Mouse (Mus musculus): ENCODE data around the gene Ankrd10. TPM values are rescaled to one million over a fixed set of nuclear protein-coding genes. Genes with fewer than 3 reads are reported as not detected.

Gene Ankrd10
- polyA plus RNA-seq, 1 experiment: 211 TPM

DNA sequence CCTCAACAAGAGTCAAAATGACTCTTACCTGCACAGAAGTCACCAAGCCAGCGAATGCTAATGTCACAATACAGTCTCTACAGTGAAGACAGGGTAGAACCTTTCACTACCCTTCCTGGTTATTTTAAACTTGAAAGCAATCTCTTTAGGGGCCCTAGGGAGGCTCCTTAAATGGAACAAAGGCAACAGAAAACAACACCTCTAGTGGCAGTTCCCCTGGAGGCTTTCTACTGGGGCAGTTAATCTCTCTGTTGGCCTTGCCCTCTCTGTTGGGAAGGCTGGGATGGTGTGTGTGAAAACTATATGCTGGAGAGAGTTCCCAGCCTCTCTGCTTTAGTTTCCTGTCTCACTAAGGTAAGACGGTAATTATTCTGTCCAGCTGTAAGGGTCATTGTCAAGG lies 5.0 kb upstream of the Ankrd10 start:
- Histone ChIP-seq H3K4me3 (ENCODE audit: control insufficient read depth, insufficient read depth, low read length) (no peak overlapping the region), H3K27me3 (ENCODE audit: control insufficient read depth, insufficient read depth, low read length) (no peaks in the 10 kb centered on the region), H3K36me3 (ENCODE audit: control insufficient read depth, insufficient read depth, low read length) (no peaks in the 10 kb centered on the region), H3K4me1 (replicated peaks; ENCODE audit: control insufficient read depth, insufficient read depth, low read length) (0 out of 2 replicates have a peak, but pooled peaks cover 6% of the 10 kb centered on the region), H3K27ac (ENCODE audit: control insufficient read depth, insufficient read depth, low read length) (no peak overlapping the region)
- DNase-seq: no peak
- 99% methylated on average over 2 of the region's 2 CpGs for WGBS
- TF ChIP-seq CTCF (IDR thresholded peaks at IDR 0.05; ENCODE audit: borderline replicate concordance, control insufficient read depth, extremely low read depth, insufficient read depth, low read length, poor library complexity): no peak
- TF ChIP-seq POLR2A (IDR thresholded peaks at IDR 0.05; ENCODE audit: control insufficient read depth, extremely low read depth, insufficient read depth, low read length, poor library complexity): no peak

DNA sequence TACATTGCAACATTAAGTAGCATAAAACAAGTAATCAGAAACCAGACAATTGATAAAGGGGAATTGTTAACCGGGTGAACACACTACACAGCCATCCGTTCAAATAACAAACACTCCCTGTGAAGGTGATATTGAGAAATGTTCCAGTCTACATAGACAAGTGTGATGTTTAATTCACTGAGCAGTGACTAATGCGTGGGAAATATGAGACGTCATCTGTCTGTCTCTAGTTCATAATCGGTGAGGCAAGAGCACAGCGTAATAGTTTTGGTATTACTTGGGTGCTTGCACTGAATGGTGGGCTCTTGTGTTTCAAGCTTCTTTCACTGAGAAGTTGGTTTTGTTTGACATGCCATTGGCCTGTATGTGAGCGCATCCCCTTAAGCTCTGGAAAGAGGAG lies 2.0 kb upstream of the Ankrd10 start:
- DNase-seq: no peak
- no peak overlapping the region for H3K4me3 ChIP-seq (ENCODE audit: control insufficient read depth, insufficient read depth, low read length)
- TF ChIP-seq POLR2A (IDR thresholded peaks at IDR 0.05; ENCODE audit: control insufficient read depth, extremely low read depth, insufficient read depth, low read length, poor library complexity) (no peak), CTCF (IDR thresholded peaks at IDR 0.05; ENCODE audit: borderline replicate concordance, control insufficient read depth, extremely low read depth, insufficient read depth, low read length, poor library complexity) (no peak)
- H3K36me3 ChIP-seq (ENCODE audit: control insufficient read depth, insufficient read depth, low read length): peaks cover 3% of the 10 kb centered on the region; the same call in 1 of the 2 replicates
- H3K4me1 ChIP-seq (replicated peaks; ENCODE audit: control insufficient read depth, insufficient read depth, low read length): peaks cover 14% of the 10 kb centered on the region; the same call in 1 of the 2 replicates
- H3K27me3 ChIP-seq (ENCODE audit: control insufficient read depth, insufficient read depth, low read length): no peaks in the 10 kb centered on the region
- WGBS: 94% methylated on average over 7 of the region's 7 CpGs
- H3K27ac ChIP-seq (ENCODE audit: control insufficient read depth, insufficient read depth, low read length): no peak overlapping the region

DNA sequence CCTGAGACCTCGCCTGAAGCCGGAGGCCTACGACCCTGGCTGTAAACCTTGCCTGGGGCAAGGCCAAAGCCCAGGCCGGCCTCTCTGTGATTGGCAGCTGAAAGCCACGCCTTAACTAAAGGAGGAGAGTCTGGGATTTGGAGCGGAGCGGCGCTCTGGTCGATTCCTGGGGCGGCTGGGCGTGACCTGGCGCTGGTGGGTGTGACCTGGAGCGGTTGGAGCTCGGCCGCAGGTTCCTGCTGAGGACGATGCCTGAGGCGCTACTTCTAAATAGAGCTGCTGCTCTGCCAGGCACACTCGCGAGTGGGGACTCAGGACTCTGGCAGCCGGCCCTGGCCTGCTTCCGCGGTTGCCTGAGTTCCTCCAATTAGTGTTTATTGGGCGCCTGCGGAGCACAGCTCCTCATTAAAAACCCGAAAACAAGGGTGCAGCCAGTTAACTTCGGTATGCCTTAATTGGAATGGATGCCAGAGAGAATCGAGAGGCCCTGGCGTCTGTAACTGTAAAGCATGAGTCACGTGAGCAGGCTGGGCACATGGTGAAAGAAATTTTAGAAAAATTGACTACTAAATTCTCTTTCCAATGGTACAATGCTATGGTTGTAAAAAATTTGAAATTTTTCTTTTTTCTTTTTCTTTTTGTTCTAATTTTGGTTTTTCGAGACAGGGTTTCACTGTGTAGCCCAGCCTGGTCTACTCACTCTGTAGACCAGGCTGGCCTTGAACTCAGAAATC lies 934 bp upstream of the Ankrd10 start:
- no peaks in the 10 kb centered on the region for H3K27me3 ChIP-seq (ENCODE audit: control insufficient read depth, insufficient read depth, low read length)
- WGBS: 5% methylated on average over 30 of the region's 30 CpGs
- peak; percentile 70 for DNase-seq

DNA sequence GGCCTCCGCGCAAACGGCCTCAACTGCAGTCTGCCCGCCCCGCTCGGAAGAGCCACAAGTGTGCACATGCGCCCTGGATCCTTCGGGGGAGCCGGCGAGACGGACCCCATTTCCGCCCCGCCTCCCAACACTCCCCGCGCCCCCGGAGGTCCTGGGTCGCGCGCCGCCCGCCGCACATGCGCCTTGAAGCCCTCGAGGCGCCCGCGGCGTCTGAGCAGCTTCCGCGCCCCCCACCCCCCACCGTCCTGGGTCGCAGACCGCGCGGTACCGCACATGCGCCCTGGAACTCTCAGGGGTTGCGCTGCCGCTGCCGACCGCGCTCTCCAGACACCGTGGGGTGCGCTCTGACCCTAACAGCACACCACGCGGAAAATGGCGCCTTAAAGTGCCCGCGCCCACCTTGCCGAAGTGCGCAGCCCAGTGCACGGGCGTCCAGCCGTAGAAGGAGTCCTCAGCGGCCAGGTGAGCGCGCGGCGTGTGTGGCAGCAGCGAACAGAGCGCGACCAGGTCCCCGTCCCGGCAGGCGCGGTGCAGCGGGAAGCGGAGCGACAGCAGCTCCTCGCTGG lies 462 bp downstream of the Ankrd10 start:
- peaks cover 16% of the 10 kb centered on the region for H3K36me3 ChIP-seq (ENCODE audit: control insufficient read depth, insufficient read depth, low read length)
- no peaks in the 10 kb centered on the region for H3K27me3 ChIP-seq (ENCODE audit: control insufficient read depth, insufficient read depth, low read length)
- WGBS: under 1% methylated on average over 70 of the region's 70 CpGs
- peaks cover 14% of the 10 kb centered on the region; the same call in 1 of the 2 replicates for H3K4me1 ChIP-seq (replicated peaks; ENCODE audit: control insufficient read depth, insufficient read depth, low read length)
- DNase-seq: peak; percentile 96
- H3K4me3 ChIP-seq (ENCODE audit: control insufficient read depth, insufficient read depth, low read length): peak overlapping the region; percentile 76
- peak overlapping the region; percentile 71 for H3K27ac ChIP-seq (ENCODE audit: control insufficient read depth, insufficient read depth, low read length)
- TF ChIP-seq CTCF (IDR thresholded peaks at IDR 0.05; ENCODE audit: borderline replicate concordance, control insufficient read depth, extremely low read depth, insufficient read depth, low read length, poor library complexity) (no peak), POLR2A (IDR thresholded peaks at IDR 0.05; ENCODE audit: control insufficient read depth, extremely low read depth, insufficient read depth, low read length, poor library complexity) (no peak; the same call in 1 of the 2 replicates)

More for the DNA sequence above, 934 bp upstream of the Ankrd10 start:
- TF ChIP-seq POLR2A (IDR thresholded peaks at IDR 0.05; ENCODE audit: control insufficient read depth, extremely low read depth, insufficient read depth, low read length, poor library complexity) (no peak), CTCF (IDR thresholded peaks at IDR 0.05; ENCODE audit: borderline replicate concordance, control insufficient read depth, extremely low read depth, insufficient read depth, low read length, poor library complexity) (no peak)
- Histone ChIP-seq H3K27ac (ENCODE audit: control insufficient read depth, insufficient read depth, low read length) (peak overlapping the region; percentile 23; the same call in 1 of the 2 replicates), H3K4me1 (replicated peaks; ENCODE audit: control insufficient read depth, insufficient read depth, low read length) (peaks cover 14% of the 10 kb centered on the region; the same call in 1 of the 2 replicates), H3K4me3 (ENCODE audit: control insufficient read depth, insufficient read depth, low read length) (peak overlapping the region; percentile 44), H3K36me3 (ENCODE audit: control insufficient read depth, insufficient read depth, low read length) (peaks cover 9% of the 10 kb centered on the region)

DNA sequence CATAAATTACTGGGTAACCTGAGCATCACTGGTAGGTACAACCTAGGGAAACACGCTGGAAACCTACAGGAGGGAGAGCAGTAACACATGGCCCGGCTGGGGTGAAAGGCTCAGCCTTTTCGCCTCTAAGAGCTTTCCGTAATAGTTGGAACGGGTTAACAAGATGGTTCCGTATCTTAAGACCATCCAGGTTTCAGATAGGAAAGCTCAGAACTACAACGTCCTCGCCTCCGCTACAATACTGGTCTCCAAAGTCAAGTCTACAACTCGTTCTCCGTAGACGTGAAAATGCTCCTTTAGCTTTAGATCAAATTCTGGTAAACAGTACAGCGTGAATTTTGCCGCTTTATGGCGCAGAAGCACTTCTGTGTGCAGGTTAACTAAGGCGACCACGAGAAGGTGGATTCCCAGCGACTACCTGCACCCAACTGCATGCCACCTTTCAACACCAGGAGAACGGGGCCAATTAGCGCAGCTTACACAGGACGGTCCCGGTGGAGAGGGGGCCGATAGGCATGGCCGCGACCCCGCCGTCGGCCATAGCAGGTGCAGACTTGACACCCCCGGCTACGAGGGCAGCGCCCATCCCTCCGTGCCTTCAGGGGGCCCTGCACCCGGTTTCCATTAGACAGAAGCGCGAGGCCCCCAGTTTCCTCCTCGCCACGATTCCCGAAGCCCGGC lies 1.1 kb downstream of the Ankrd10 start:
- no peak overlapping the region for H3K27ac ChIP-seq (ENCODE audit: control insufficient read depth, insufficient read depth, low read length)
- DNase-seq: peak; percentile 5
- under 1% methylated on average over 39 of the region's 39 CpGs for WGBS
- no peaks in the 10 kb centered on the region for H3K27me3 ChIP-seq (ENCODE audit: control insufficient read depth, insufficient read depth, low read length)
- H3K4me3 ChIP-seq (ENCODE audit: control insufficient read depth, insufficient read depth, low read length): peak overlapping the region; percentile 76
- TF ChIP-seq CTCF (IDR thresholded peaks at IDR 0.05; ENCODE audit: borderline replicate concordance, control insufficient read depth, extremely low read depth, insufficient read depth, low read length, poor library complexity): no peak
- 0 out of 2 replicates have a peak, but pooled peaks have one; percentile 3 for TF ChIP-seq POLR2A (IDR thresholded peaks at IDR 0.05; ENCODE audit: control insufficient read depth, extremely low read depth, insufficient read depth, low read length, poor library complexity)
- H3K36me3 ChIP-seq (ENCODE audit: control insufficient read depth, insufficient read depth, low read length): peaks cover 16% of the 10 kb centered on the region
- peaks cover 14% of the 10 kb centered on the region; the same call in 1 of the 2 replicates for H3K4me1 ChIP-seq (replicated peaks; ENCODE audit: control insufficient read depth, insufficient read depth, low read length)

DNA sequence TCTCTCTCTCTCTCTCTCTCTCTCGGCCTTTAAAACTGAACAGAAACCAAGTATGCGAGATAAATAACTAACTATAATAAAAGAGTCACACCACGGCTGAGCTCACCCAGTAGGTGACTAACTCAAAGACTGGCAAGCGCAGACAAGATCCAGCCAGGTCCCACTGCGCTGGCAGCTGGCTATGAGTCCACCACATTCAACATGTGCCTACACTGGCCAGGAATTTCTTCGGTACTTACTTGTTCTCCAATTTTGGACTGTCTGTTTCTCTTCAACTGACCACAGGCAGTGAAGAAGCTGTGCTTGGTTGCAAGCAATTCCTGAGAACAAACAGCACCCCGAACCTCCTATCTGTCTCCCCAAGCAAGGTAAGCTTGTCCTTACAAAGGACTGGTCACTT lies 2.1 kb downstream of the Ankrd10 start:
- Histone ChIP-seq H3K36me3 (ENCODE audit: control insufficient read depth, insufficient read depth, low read length) (peaks cover 22% of the 10 kb centered on the region), H3K4me3 (ENCODE audit: control insufficient read depth, insufficient read depth, low read length) (no peak overlapping the region), H3K27me3 (ENCODE audit: control insufficient read depth, insufficient read depth, low read length) (no peaks in the 10 kb centered on the region), H3K4me1 (replicated peaks; ENCODE audit: control insufficient read depth, insufficient read depth, low read length) (peaks cover 16% of the 10 kb centered on the region; the same call in 1 of the 2 replicates), H3K27ac (ENCODE audit: control insufficient read depth, insufficient read depth, low read length) (no peak overlapping the region)
- no peak for DNase-seq
- 81% methylated on average over 7 of the region's 7 CpGs for WGBS
- TF ChIP-seq CTCF (IDR thresholded peaks at IDR 0.05; ENCODE audit: borderline replicate concordance, control insufficient read depth, extremely low read depth, insufficient read depth, low read length, poor library complexity): no peak
- no peak for TF ChIP-seq POLR2A (IDR thresholded peaks at IDR 0.05; ENCODE audit: control insufficient read depth, extremely low read depth, insufficient read depth, low read length, poor library complexity)

Measured in thymus, adult 2 months (tissue).